Mouse (Mus musculus): Measurements from ENCODE around the gene Tnks1bp1.

DNA sequence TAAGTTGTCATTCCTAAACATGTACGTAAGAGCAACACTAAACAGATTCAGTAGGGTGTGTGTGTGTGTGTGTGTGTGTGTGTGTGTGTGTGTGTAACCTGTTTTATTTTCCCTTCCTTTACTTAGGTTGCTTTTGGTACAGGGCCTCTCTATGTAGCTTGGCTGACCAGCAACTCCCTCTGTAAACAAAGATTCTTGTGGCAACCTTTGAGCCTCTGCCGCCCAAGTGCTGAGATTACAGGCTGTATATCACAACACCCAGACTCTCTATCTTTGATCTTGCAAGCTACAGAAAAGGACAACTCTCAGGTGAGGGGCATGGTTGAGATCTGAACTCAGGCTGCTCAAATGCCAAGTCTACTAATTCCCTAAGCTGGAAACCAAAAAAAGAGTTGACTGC lies 38.6 kb upstream of the Tnks1bp1 start:
- no peak for TF ChIP-seq CTCF (IDR thresholded peaks at IDR 0.05; ENCODE audit: low read depth)
- no peak for TF ChIP-seq EP300 (IDR thresholded peaks at IDR 0.05; ENCODE audit: low read depth)
